Mouse (Mus musculus): ENCODE results near the gene Smagp.
A peak's percentile ranks its signal among the peaks of the same experiment; 100 is the strongest.

Smagp gene

DNA sequence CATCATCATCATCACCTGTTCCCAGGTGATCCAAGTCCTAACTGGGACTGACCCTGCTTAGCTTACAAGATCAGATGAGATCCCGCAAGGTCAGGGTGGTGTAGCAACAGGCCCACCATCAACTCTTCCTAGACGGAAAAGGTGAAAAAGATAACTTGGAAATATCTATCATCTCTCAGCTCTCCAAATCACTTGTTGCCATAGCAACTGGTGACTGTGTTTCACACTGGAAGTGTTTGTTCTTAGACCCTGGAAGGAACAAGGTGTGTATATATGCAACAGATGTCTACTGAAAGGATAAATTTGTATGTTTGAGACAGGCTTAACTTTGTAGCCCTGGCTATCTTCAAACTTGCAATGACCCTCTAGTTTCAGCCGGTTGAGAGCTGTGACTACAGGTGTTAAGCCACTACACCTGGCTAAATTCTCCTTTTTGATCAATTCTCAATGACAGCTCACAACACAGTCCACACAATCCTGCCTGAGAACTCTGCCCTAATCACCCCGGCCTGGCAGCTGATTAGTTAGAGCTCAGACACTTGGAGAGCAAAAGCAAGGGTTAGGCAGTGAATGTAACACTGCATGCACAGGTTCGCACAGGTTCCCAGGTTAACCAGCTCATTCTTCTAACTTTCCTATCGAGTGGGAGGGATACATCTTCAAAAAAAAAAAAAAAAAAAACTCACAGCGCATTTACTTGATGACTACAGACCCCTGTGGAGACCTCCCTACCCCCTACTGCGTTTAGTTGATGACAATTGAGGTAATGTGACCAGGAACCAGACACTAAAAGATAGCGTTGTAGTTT lies 28.9 kb upstream of the Smagp start:
- DNase-seq (ENCODE audit: low spot score in 2 of 2), result no peak

DNA sequence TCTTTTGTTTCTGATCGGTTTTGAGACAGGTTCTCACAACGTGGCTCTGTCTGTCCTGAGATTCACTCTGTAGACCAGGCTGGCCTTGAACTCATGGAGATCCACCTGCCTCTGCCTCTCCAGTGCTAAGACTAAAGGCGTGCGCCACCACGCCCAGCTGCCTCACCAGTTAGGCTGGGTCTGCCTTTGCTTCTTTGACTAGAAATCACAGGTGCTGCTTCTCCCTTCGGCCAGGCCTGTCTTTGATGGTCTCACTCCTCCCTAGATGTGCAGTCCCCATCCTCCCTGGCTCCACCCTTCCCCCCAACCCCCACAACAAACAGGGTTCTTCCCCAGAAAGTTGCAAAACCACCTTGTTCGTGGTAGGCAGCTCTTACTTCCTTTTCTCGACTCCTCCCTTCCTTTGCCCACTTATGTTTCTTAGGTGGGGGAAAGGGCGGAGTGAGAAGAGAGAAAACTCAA lies 28.1 kb upstream of the Smagp start:
- DNase-seq (ENCODE audit: low spot score in 2 of 2), result peak; percentile 69 to 77

DNA sequence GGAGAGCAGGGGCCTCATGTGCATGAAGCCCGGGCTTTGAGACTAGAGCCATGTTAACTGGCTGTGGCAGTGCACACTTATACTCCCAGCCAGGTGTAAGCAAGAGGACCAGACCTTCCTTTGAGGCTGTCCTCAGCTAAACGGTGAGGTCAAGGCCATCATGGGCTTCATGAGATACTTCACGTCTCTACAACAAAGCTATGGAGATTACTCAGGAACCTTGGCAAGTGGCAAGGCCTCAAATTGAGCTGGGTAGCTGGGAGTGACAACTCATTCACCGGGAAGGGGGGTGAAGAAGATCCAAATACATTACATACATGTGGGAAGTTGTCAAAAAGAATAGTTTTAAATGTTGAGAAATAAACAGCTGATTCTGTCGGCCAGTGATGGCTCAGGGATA lies 24.1 kb upstream of the Smagp start:
- no peak for DNase-seq (ENCODE audit: low spot score in 2 of 2)

DNA sequence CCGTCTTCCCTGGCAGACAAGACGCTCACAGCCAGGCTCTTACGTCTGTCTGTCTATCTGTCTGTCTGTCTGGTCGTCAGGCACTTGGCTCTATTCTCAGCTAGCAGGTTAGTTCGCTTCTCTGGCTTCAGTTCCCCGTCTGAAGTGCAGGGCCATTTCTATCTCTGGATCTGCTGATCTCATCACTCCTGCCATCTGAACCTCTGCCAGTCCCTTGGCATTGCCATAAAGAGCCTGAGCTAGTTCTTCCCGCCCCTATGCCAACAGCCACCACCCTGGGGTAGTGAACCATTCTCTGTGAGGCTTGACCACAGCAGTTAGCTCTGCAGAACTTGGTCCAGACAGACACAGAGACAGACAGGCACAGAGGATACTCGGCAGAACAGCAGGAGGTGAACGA lies 23.6 kb upstream of the Smagp start:
- no peak for DNase-seq (ENCODE audit: low spot score in 2 of 2)

DNA sequence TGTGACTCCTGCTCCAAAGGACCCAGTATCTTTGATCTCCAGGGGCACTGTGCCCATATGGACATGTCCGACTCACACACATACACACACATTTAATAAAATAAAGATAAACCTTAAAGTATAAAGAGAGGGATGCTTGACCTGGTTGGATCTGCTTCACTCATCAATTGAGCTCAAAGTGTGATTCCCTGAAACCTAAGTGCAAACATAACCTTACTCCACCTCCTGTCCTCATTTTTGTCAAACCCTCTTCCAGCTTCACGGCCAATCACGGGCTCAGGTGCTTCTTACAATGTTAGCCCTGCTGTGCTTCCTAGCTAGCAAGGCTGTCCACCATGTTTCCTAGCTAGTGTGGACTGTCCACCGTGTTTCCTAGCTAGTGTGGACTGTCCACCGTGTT lies 18.5 kb upstream of the Smagp start:
- DNase-seq (ENCODE audit: low spot score in 2 of 2), result no peak

DNA sequence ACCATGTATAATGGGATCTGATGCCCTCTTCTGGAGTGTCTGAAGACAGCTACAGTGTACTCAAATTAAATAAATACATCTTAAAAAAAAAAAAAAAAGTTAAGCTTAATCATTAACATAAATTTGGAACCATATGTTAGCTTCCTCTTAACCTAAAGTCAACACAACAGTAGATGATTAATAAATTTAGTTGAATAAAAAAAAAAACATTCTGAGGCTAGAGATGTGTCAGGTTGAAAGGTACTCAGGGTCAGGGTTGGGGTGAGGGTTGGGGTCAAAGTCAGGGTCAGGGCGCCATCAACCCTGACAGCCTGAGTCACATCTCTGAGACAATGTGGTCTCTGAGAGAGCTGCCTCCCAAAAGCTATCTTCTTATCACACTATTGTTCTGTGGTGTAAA lies 17.5 kb upstream of the Smagp start:
- DNase-seq (ENCODE audit: low spot score in 2 of 2), result no peak

DNA sequence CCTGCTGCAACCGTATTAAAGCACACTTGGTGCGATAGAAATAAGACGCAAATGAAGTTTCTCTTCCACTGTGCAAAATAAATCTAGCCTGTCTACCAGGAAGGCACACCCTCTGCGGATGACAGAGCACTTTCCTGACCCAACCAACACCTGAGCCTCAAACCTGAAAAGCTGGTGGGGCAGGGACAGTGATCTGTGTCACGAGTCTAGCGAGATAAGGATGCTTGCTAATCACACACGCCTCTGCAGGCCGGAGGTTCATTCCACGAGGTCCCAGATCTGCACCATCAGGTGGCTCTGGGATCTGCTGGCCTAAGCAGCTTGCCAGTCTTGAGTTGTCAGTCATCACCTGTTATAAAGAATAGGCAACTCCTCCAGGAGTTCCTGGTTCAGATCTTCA lies 14.9 kb upstream of the Smagp start:
- DNase-seq (ENCODE audit: low spot score in 2 of 2), result no peak

DNA sequence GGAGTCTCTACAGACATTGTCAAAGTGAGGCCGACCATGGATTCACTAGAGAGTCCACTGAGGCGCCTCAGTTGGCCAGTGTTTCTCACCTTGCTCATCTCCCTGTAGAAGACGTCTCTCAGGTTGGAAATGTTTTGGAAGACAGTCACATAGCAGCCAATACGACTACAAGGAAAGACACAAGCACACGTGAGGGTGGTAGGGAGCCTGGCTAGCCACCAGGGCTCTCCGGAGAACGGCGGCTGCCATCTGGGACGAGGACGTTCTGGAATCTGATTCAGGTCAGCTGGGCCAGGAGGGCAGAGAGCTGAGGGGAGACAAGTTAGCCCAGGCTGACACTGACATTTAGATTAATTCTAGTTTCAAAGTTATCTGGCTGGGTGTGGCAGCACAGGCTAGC lies 13.4 kb upstream of the Smagp start:
- DNase-seq (ENCODE audit: low spot score in 2 of 2), result no peak

GRCm38 (mm10) chr15:100646161-100646560 lies 9.4 kb upstream of the Smagp start:
- DNase-seq (ENCODE audit: low spot score in 2 of 2), result no peak

DNA sequence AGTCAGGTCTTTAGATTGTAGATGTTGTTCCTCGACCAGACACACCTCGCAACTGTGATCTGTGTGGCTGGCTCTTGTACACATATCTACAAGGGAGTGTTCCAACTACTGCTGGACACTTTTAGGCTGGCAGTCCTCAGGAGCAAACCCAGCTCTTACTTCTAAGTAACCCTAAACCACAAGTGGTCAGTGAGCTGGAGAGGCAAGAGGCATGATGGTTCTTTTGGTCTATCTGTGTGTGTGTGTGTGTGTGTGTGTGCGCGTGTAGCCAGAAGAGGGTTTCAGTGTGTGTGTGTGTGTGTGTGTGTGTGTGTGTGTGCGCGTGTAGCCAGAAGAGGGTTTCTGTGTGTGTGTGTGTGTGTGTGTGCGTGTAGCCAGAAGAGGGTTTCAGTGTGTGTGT lies 5.7 kb upstream of the Smagp start:
- DNase-seq (ENCODE audit: low spot score in 2 of 2), result no peak

DNA sequence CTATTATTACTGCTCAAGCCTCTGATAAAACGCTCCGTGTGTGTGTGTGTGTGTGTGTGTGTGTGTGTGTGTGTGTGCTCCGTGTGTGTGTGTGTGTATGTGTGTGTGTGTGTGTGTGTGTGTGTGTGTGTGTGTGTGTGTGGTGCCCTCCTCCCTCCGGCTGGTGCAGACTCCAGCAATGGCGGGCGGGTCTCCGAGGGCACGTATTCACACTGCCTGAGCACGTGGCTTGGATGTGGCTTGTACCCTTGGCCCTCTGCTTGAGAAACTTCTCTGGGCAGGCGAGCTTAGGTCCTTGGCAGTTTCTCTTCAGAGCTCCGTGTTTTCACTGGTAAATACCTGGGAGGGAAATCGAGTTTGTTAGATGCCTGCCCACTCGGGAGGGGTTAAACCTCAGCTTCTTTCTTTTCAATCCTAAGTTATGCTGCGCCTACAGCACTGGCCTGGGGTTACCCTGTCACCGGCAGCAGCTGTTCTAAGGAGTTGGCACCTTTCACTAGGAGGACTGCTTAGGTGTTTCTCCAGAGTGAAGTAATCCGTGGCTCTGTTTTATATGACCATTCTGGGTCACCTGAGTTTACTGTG lies 4.6 kb upstream of the Smagp start:
- no peak for DNase-seq (ENCODE audit: low spot score in 2 of 2)

GRCm38 (mm10) chr15:100639972-100640750 lies 3.4 kb upstream of the Smagp start:
- no peak for DNase-seq (ENCODE audit: low spot score in 2 of 2)

- DNase-seq (ENCODE audit: low spot score in 2 of 2), result no peak
Measured at GRCm38 (mm10) chr15:100637661-100638060, 921 bp upstream of the Smagp start.

- no peak for DNase-seq (ENCODE audit: low spot score in 2 of 2)
Measured at GRCm38 (mm10) chr15:100635851-100636645, 692 bp downstream of the Smagp start.

GRCm38 (mm10) chr15:100635239-100635638 lies 1.5 kb downstream of the Smagp start:
- DNase-seq (ENCODE audit: low spot score in 2 of 2), result no peak

GRCm38 (mm10) chr15:100633341-100633740 lies 3.4 kb downstream of the Smagp start:
- DNase-seq (ENCODE audit: low spot score in 2 of 2), result no peak

- DNase-seq (ENCODE audit: low spot score in 2 of 2), result no peak
Measured at GRCm38 (mm10) chr15:100632323-100632722, 4.4 kb downstream of the Smagp start.

- DNase-seq (ENCODE audit: low spot score in 2 of 2), result no peak
Measured at GRCm38 (mm10) chr15:100631454-100632170, 5.1 kb downstream of the Smagp start.

GRCm38 (mm10) chr15:100630126-100630525 lies 6.6 kb downstream of the Smagp start:
- no peak for DNase-seq (ENCODE audit: low spot score in 2 of 2)

DNA sequence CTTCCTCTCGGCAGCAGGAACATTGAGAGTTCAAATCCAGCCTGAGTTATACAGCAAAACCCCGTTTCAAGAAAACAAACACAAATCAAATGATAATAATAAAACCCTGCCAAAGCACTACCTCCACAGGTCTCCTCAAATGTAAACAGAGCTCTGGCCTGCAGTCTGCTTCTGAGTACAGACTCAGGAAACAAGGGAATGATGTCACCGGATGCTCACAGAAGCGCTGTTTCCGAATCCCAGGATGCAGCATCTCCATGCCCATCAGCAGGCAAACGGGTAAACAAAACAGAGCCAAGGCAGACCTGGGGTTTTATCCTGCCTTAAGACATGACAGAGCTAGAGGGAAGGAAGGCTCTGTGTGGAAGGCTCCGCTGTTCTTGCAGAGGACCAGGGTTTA lies 7.9 kb downstream of the Smagp start:
- DNase-seq (ENCODE audit: low spot score in 2 of 2), result no peak

- no peak for DNase-seq (ENCODE audit: low spot score in 2 of 2)
Measured at GRCm38 (mm10) chr15:100627774-100628370, 8.9 kb downstream of the Smagp start.
